Mouse (Mus musculus) liver, embryonic 14.5 days (tissue): ENCODE measurements around the gene Gm26602. TPM values are rescaled to one million over a fixed set of nuclear protein-coding genes. Genes with fewer than 3 reads are reported as not detected.

ENCODE experiments used
- ATAC-seq: fragments of 200-750 bp; cut with Nextera tagmentation; 2 replicates; pipeline ENCODE4 v1.8.0; 2017; ENCODE audit warnings: moderate number of reproducible peaks, mild to moderate bottlenecking, moderate library complexity; ENCODE audit not compliant: insufficient read depth
- DNase-seq, 3 experiments: peaks; one replicate each; pipeline ENCODE4 v3.0.0-alpha.2; 2012 to 2013; ENCODE audit warnings: low read depth in 3 of 3, low spot score in 3 of 3
- H3K27ac ChIP-seq: fragments of 300-500 bp; sonication (generic); 2 replicates; pipeline ENCODE4 v1.5.1; 2014; ENCODE audit warnings: moderate library complexity, mild to moderate bottlenecking, control low read depth, inconsistent platforms
- H3K27me3 ChIP-seq: fragments of 300-500 bp; sonication (generic); 2 replicates; pipeline ENCODE4 v1.6.1; 2014; ENCODE audit warnings: mild to moderate bottlenecking, low read length, moderate library complexity; ENCODE audit not compliant: control insufficient read depth, insufficient read depth
- H3K36me3 ChIP-seq: fragments of 300-500 bp; sonication (generic); replicated peaks from 2 replicates; pipeline ENCODE4 v1.6.1; 2014; ENCODE audit warnings: low read depth; ENCODE audit not compliant: control insufficient read depth, insufficient read depth
- H3K4me1 ChIP-seq, 2 experiments: fragments of 200-500 bp in 1 of 2; fragments of 300-500 bp in 1 of 2; sonication (generic) in 1 of 2; replicated peaks; 2 replicates each; pipeline ENCODE4 v1.6.1; 2012 to 2014; ENCODE audit warnings: antibody characterized with exemption in 1 of 2, inconsistent platforms in 1 of 2, low read length in 1 of 2; ENCODE audit not compliant: control insufficient read depth in 2 of 2, insufficient read depth in 2 of 2
- H3K4me2 ChIP-seq: fragments of 300-500 bp; sonication (generic); 2 replicates; pipeline ENCODE4 v1.6.1; 2014; ENCODE audit warnings: low read depth, mild to moderate bottlenecking, control low read depth, moderate library complexity
- H3K4me3 ChIP-seq, 2 experiments: fragments of 200-500 bp in 1 of 2; fragments of 300-500 bp in 1 of 2; sonication (generic) in 1 of 2; 2 replicates each; pipeline ENCODE4 v1.5.1; 2012 to 2014; ENCODE audit warnings: low read depth in 2 of 2, low read length in 2 of 2, mild to moderate bottlenecking in 2 of 2, control low read depth in 1 of 2, inconsistent platforms in 1 of 2, moderate library complexity in 1 of 2; ENCODE audit not compliant: insufficient read depth in 1 of 2
- H3K9ac ChIP-seq: fragments of 300-500 bp; sonication (generic); replicated peaks from 2 replicates; pipeline ENCODE4 v1.6.1; 2014; ENCODE audit warnings: mild to moderate bottlenecking, control low read depth, moderate library complexity
- H3K9me3 ChIP-seq: fragments of 300-500 bp; sonication (generic); 2 replicates; pipeline ENCODE4 v1.6.1; 2016; ENCODE audit warnings: low read length, mixed read lengths; ENCODE audit not compliant: control insufficient read depth
- CTCF ChIP-seq: IDR thresholded peaks from 2 replicates; pipeline ENCODE4 v1.5.1; 2016; ENCODE audit warnings: antibody characterized with exemption, low read depth, control low read depth
- EP300 ChIP-seq: IDR thresholded peaks from 2 replicates; pipeline ENCODE4 v1.6.1; 2016; ENCODE audit warnings: antibody characterized with exemption, low read depth
- WGBS: fragments of 180-500 bp; shearing (Covaris S2); extraction: QIAGEN DNeasy Blood & Tissue Kit; methylation state at CpG from one replicate; pipeline ENCODE4 v1.1.7; 2014; ENCODE audit not compliant: insufficient replicate concordance; 5-methylcytosine and 5-hydroxymethylcytosine counted together
- polyA plus RNA-seq, 2 experiments: library from polyadenylated mRNA; depleted of rRNA in 1 of 2; stranded (reverse) in 1 of 2; unstranded in 1 of 2; fragments of >200 nt; fragmentation: Nextera tagmentation in 1 of 2; extraction: Ambion mirVana in 1 of 2; gene quantifications; 2 replicates each; pipeline versions ENCODE4 v1.2.1 to v1.2.3; 2012 to 2014

Gene Gm26602
- polyA plus RNA-seq, 2 experiments: not detected

GRCm38 (mm10) chr10:79928030-79928694 lies 17.5 kb downstream of the Gm26602 start:
- H3K27ac ChIP-seq: no peak overlapping the region; the same call in none of the 2 replicates
- 1% methylated on average over 29 of the region's 29 CpGs for WGBS
- H3K9me3 ChIP-seq: no peaks in the 10 kb centered on the region
- no peak for TF ChIP-seq EP300
- TF ChIP-seq CTCF: no peak
- ATAC-seq: no peak
- H3K4me1 ChIP-seq: peaks cover 9 to 12% of the 10 kb centered on the region in 2 experiments
- no peaks in the 10 kb centered on the region for H3K27me3 ChIP-seq
- no peaks in the 10 kb centered on the region; the same call in 1 of the 2 replicates for H3K36me3 ChIP-seq
- H3K9ac ChIP-seq: peak overlapping the region; percentile 78
- peak overlapping the region; percentile 98 for H3K4me2 ChIP-seq
- H3K4me3 ChIP-seq: peak overlapping the region; percentile 74 to 87
- DNase-seq: no peak

GRCm38 (mm10) chr10:79928907-79929701 lies 18.4 kb downstream of the Gm26602 start:
- Histone ChIP-seq H3K36me3 (no peaks in the 10 kb centered on the region; the same call in 1 of the 2 replicates), H3K4me1 (peaks cover 9 to 12% of the 10 kb centered on the region in 2 experiments), H3K9ac (no peak overlapping the region), H3K9me3 (no peaks in the 10 kb centered on the region), H3K27me3 (no peaks in the 10 kb centered on the region), H3K4me3 (peak overlapping the region; percentile 19 to 33; a peak in 3 of 4 replicates), H3K4me2 (peak overlapping the region; percentile 52), H3K27ac (no peak overlapping the region)
- no peak for DNase-seq
- ATAC-seq: no peak
- TF ChIP-seq EP300 (no peak), CTCF (no peak)
- WGBS: 28% methylated on average over 9 of the region's 9 CpGs

GRCm38 (mm10) chr10:79929967-79930825 lies 19.5 kb downstream of the Gm26602 start:
- Histone ChIP-seq H3K4me1 (peaks cover 9 to 12% of the 10 kb centered on the region in 2 experiments), H3K27ac (no peak overlapping the region), H3K9ac (no peak overlapping the region), H3K36me3 (no peaks in the 10 kb centered on the region; the same call in 1 of the 2 replicates), H3K4me2 (peak overlapping the region; percentile 52; the same call in 1 of the 2 replicates), H3K4me3 (no peak overlapping the region), H3K9me3 (no peaks in the 10 kb centered on the region), H3K27me3 (no peaks in the 10 kb centered on the region)
- 77% methylated on average over 18 of the region's 18 CpGs for WGBS
- no peak for TF ChIP-seq CTCF
- DNase-seq: no peak
- no peak for ATAC-seq

GRCm38 (mm10) chr10:79930826-79931186 lies 20.1 kb downstream of the Gm26602 start:
- Histone ChIP-seq H3K36me3 (no peaks in the 10 kb centered on the region; the same call in 1 of the 2 replicates), H3K4me3 (no peak overlapping the region), H3K9ac (no peak overlapping the region), H3K4me2 (no peak overlapping the region), H3K4me1 (peaks cover 6 to 7% of the 10 kb centered on the region in 2 experiments), H3K27ac (no peak overlapping the region), H3K9me3 (no peaks in the 10 kb centered on the region), H3K27me3 (no peaks in the 10 kb centered on the region)
- TF ChIP-seq EP300: no peak
- 85% methylated on average over 16 of the region's 16 CpGs for WGBS
- DNase-seq: no peak
- ATAC-seq: no peak
